Mouse (Mus musculus) liver, embryonic 11.5 days (tissue): ENCODE measurements at regions not wholly inside any gene's neighbourhood (a gene's known extent, or its start where the extent isn't known, plus 50 kb on each side); places are given as distances from the start of the nearest gene placed in this dataset.

Source experiments
- ATAC-seq: fragments of 200-750 bp; cut with Nextera tagmentation; replicated peaks from 2 replicates; pipeline ENCODE4 v1.8.0; 2017; ENCODE audit warnings: moderate number of reproducible peaks, mild to moderate bottlenecking, moderate TSS enrichment, moderate library complexity; ENCODE audit not compliant: low FRiP score
- DNase-seq: peaks from one replicate; pipeline ENCODE4 v3.0.0-alpha.2; 2017; ENCODE audit warnings: low spot score
- H3K27ac ChIP-seq: fragments of 300-500 bp; sonication (generic); 2 replicates; pipeline ENCODE4 v1.5.1; 2014; ENCODE audit warnings: mild to moderate bottlenecking, low read depth, low read length, control low read depth
- H3K27me3 ChIP-seq: fragments of 300-500 bp; sonication (generic); replicated peaks from 2 replicates; pipeline ENCODE4 v1.6.1; 2014; ENCODE audit warnings: low read length, mixed read lengths; ENCODE audit not compliant: control insufficient read depth, insufficient read depth
- H3K36me3 ChIP-seq: fragments of 300-500 bp; sonication (generic); 2 replicates; pipeline ENCODE4 v1.6.1; 2014; ENCODE audit warnings: mild to moderate bottlenecking, low read length, moderate library complexity, mixed read lengths; ENCODE audit not compliant: control insufficient read depth, insufficient read depth
- H3K4me1 ChIP-seq: fragments of 300-500 bp; sonication (generic); replicated peaks from 2 replicates; pipeline ENCODE4 v1.6.1; 2014; ENCODE audit warnings: low read length, mixed read lengths; ENCODE audit not compliant: control insufficient read depth, insufficient read depth
- H3K4me2 ChIP-seq: fragments of 300-500 bp; sonication (generic); 2 replicates; pipeline ENCODE4 v1.6.1; 2014; ENCODE audit warnings: mild to moderate bottlenecking, control low read depth, moderate library complexity
- H3K4me3 ChIP-seq: fragments of 300-500 bp; sonication (generic); 2 replicates; pipeline ENCODE4 v1.5.1; 2014; ENCODE audit warnings: low read depth, low read length, control low read depth
- H3K9ac ChIP-seq: fragments of 300-500 bp; sonication (generic); 2 replicates; pipeline ENCODE4 v1.6.1; 2014; ENCODE audit warnings: low read depth, low read length, control low read depth
- H3K9me3 ChIP-seq: fragments of 300-500 bp; sonication (generic); 2 replicates; pipeline ENCODE4 v1.6.1; 2016; ENCODE audit warnings: low read length, inconsistent platforms, mixed read lengths; ENCODE audit not compliant: control insufficient read depth
- WGBS: fragments of 180-500 bp; shearing (Covaris S2); extraction: QIAGEN DNeasy Blood & Tissue Kit; methylation state at CpG from one replicate; pipeline ENCODE4 v1.1.7; 2014; 5-methylcytosine and 5-hydroxymethylcytosine counted together

- ATAC-seq (no peak), DNase-seq (no peak)
- 34% methylated on average over 5 of the region's 5 CpGs for WGBS
- Histone ChIP-seq H3K36me3 (no peaks in the 10 kb centered on the region), H3K4me2 (no peak overlapping the region), H3K9me3 (peaks cover 2% of the 10 kb centered on the region; the same call in 1 of the 2 replicates), H3K4me3 (no peak overlapping the region), H3K4me1 (peaks cover 10% of the 10 kb centered on the region; the same call in 1 of the 2 replicates), H3K27ac (no peak overlapping the region), H3K27me3 (no peaks in the 10 kb centered on the region), H3K9ac (no peak overlapping the region)
Measured at GRCm38 (mm10) chr13:52046020-52046419, 199.5 kb downstream of the Gadd45g start.

DNA sequence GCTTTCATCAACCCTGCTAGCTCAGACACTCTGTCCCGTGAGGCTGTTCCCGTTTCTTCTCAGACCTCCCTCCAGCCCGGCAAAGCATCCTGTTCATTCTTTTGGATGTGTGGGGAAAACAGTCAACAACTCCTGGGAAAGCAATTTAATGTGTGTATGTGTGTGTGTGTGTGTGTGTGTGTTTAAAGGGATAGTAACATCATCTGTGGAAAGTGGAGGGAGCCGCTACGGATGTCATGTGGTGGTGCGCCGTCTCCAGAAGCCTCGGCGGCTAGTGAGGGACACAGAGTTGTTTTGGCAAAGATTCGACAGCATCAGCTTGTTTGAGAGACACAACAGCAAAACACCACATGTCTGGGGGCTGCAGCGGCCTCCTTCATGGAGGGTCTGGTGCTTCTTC, 200.2 kb downstream of the Gadd45g start:
- DNase-seq (no peak), ATAC-seq (no peak)
- no peak overlapping the region for H3K9ac ChIP-seq
- H3K4me3 ChIP-seq = no peak overlapping the region
- H3K9me3 ChIP-seq = peaks cover 2% of the 10 kb centered on the region; the same call in 1 of the 2 replicates
- 71% methylated on average over 11 of the region's 11 CpGs for WGBS
- H3K36me3 ChIP-seq = no peaks in the 10 kb centered on the region
- no peak overlapping the region for H3K4me2 ChIP-seq
- H3K27me3 ChIP-seq = no peaks in the 10 kb centered on the region
- peaks cover 6% of the 10 kb centered on the region; the same call in 1 of the 2 replicates for H3K4me1 ChIP-seq
- no peak overlapping the region for H3K27ac ChIP-seq

DNA sequence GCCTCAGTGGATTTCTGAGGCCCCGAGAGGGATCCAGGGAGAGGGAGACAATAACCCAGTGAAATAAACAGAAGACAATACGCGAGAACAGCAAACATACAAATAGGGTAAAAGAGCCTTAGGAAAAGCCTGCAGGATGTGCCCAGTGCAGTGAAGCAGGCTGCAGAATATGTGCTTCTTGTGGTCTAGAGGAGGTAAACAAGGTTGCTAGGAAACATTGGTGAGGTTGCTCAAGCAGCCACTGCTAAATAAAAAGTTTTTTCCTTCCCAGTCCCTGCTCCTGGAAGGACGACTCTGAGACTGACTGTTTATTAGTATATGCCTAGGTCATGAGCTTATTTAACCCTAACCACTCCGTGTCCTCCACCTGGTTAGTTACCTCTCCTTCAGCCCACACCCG, 201.5 kb downstream of the Gadd45g start:
- Histone ChIP-seq H3K4me3 (no peak overlapping the region), H3K27me3 (no peaks in the 10 kb centered on the region), H3K4me1 (0 out of 2 replicates have a peak, but pooled peaks cover 3% of the 10 kb centered on the region), H3K27ac (no peak overlapping the region), H3K36me3 (no peaks in the 10 kb centered on the region), H3K4me2 (no peak overlapping the region), H3K9ac (no peak overlapping the region), H3K9me3 (peaks cover 2% of the 10 kb centered on the region; the same call in 1 of the 2 replicates)
- DNase-seq = no peak
- no peak for ATAC-seq
- WGBS = 78% methylated on average over 6 of the region's 6 CpGs

GRCm38 (mm10) chr13:52048777-52049176, 202.3 kb downstream of the Gadd45g start:
- Histone ChIP-seq H3K4me1 (0 out of 2 replicates have a peak, but pooled peaks cover 3% of the 10 kb centered on the region), H3K27me3 (no peaks in the 10 kb centered on the region), H3K27ac (no peak overlapping the region), H3K9me3 (peaks cover 2% of the 10 kb centered on the region; the same call in 1 of the 2 replicates), H3K4me3 (no peak overlapping the region), H3K4me2 (no peak overlapping the region), H3K9ac (no peak overlapping the region), H3K36me3 (no peaks in the 10 kb centered on the region)
- ATAC-seq (no peak), DNase-seq (no peak)
- 79% methylated on average over 3 of the region's 3 CpGs for WGBS

- Histone ChIP-seq H3K9ac (no peak overlapping the region), H3K27me3 (no peaks in the 10 kb centered on the region), H3K4me3 (no peak overlapping the region), H3K36me3 (no peaks in the 10 kb centered on the region), H3K27ac (no peak overlapping the region), H3K4me2 (no peak overlapping the region), H3K9me3 (peaks cover 2% of the 10 kb centered on the region; the same call in 1 of the 2 replicates), H3K4me1 (0 out of 2 replicates have a peak, but pooled peaks cover 3% of the 10 kb centered on the region)
- 99% methylated on average over 2 of the region's 2 CpGs for WGBS
- ATAC-seq (no peak), DNase-seq (no peak)
Measured at GRCm38 (mm10) chr13:52049249-52049648, 202.8 kb downstream of the Gadd45g start.

GRCm38 (mm10) chr13:52055741-52056140, 209.3 kb downstream of the Gadd45g start:
- no peaks in the 10 kb centered on the region for H3K36me3 ChIP-seq
- no peaks in the 10 kb centered on the region for H3K27me3 ChIP-seq
- H3K4me1 ChIP-seq = 0 out of 2 replicates have a peak, but pooled peaks cover 12% of the 10 kb centered on the region
- DNase-seq (no peak), ATAC-seq (no peak)
- H3K4me3 ChIP-seq = no peak overlapping the region
- no peak overlapping the region for H3K9ac ChIP-seq
- no peak overlapping the region for H3K27ac ChIP-seq
- 80% methylated on average over 8 of the region's 8 CpGs for WGBS
- no peak overlapping the region for H3K4me2 ChIP-seq
- H3K9me3 ChIP-seq = no peaks in the 10 kb centered on the region

DNA sequence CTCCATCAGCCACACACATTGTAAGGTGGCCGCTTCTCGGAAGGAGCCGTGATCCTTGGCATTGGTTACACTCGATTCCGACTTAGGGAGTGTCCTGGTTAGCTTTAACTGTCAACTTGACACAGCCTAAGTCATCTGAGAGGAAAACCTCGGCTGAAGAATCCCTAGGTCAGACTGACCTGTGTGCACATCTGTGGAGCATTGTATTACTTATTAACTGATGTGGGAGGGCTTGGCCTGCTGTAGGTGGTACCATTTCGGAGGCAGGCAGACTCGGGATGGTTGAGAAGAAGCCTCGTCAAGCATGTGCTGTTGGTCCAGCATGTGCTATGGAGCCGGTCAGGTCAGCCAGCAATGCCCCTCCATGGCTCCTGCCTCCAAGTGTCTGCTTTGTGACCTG, 211.0 kb downstream of the Gadd45g start:
- H3K27me3 ChIP-seq = no peaks in the 10 kb centered on the region
- no peak overlapping the region for H3K4me2 ChIP-seq
- 72% methylated on average over 10 of the region's 10 CpGs for WGBS
- no peaks in the 10 kb centered on the region for H3K36me3 ChIP-seq
- DNase-seq (no peak), ATAC-seq (no peak)
- H3K4me1 ChIP-seq = 0 out of 2 replicates have a peak, but pooled peaks cover 18% of the 10 kb centered on the region
- no peak overlapping the region for H3K27ac ChIP-seq
- H3K9ac ChIP-seq = no peak overlapping the region
- no peak overlapping the region for H3K4me3 ChIP-seq
- no peaks in the 10 kb centered on the region for H3K9me3 ChIP-seq

DNA sequence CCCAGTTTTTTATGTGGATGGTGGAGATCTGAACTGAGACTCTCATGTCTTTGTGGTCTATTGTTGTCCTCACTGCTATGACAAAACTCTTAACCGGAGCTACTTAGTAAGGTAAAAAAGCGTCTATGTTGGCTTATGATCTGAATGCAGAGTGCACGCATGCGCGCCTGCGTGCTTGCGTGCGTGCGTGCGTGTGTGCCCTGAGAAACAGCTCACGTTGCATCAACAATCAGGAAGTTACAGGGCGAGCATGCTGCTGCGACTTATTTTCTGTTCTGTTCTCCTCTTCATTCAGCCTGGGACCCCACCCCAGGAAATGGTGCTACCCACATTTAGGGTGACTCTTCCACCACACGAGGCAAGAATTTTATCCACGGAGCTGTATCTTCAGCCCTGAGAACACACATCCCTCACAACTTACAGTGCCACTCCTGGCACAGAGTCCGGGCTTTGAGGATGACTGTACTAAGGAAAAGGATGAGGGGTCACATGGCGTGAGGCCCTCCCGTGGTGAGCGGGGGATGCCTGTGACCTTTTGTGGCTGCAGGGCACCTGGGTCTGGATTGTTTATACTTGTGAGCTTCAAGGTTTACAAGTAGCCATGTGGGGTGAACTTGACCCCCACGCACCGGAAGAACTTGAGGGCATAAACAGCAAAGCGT, 213.4 kb downstream of the Gadd45g start:
- Histone ChIP-seq H3K36me3 (no peaks in the 10 kb centered on the region), H3K9me3 (no peaks in the 10 kb centered on the region), H3K4me1 (0 out of 2 replicates have a peak, but pooled peaks cover 18% of the 10 kb centered on the region), H3K4me3 (no peak overlapping the region), H3K27ac (no peak overlapping the region; the same call in 1 of the 2 replicates), H3K4me2 (peak overlapping the region; percentile 7; the same call in 1 of the 2 replicates), H3K27me3 (no peaks in the 10 kb centered on the region), H3K9ac (no peak overlapping the region)
- ATAC-seq = 0 out of 2 replicates have a peak, but pooled peaks have one; percentile 30
- no peak for DNase-seq
- WGBS = 75% methylated on average over 22 of the region's 22 CpGs

DNA sequence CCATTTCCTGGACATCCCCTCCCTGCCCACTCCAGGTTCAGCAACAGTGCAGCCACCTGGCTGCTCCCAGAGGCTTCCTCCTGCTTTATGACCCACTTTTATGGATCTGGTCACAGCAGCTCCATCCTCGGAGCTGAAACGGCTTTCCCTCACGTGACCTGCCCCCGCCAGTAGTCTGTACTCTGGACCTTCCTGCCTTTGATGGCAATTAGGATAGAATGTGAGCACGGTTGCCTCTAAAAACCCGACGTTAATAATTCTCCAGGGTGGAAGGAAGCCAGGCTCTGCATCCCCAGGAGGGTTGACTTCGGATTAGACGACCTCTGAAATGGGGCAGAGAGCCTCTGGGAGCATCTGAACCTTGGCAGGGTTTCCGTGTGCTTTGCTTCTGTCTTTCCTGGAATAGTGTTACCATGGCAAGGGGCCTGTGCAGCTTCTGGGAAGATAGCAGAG, 214.0 kb downstream of the Gadd45g start:
- 63% methylated on average over 10 of the region's 10 CpGs for WGBS
- DNase-seq (no peak), ATAC-seq (peak; percentile 42; the same call in 1 of the 2 replicates)
- no peak overlapping the region for H3K27ac ChIP-seq
- H3K27me3 ChIP-seq = no peaks in the 10 kb centered on the region
- H3K4me1 ChIP-seq = 0 out of 2 replicates have a peak, but pooled peaks cover 18% of the 10 kb centered on the region
- H3K36me3 ChIP-seq = no peaks in the 10 kb centered on the region
- peak overlapping the region; percentile 7; the same call in 1 of the 2 replicates for H3K4me2 ChIP-seq
- H3K9me3 ChIP-seq = no peaks in the 10 kb centered on the region
- H3K9ac ChIP-seq = no peak overlapping the region
- no peak overlapping the region for H3K4me3 ChIP-seq
